Comparison of ENCODE assay signal across 34 mouse cellular contexts in the genomic region with DNA sequence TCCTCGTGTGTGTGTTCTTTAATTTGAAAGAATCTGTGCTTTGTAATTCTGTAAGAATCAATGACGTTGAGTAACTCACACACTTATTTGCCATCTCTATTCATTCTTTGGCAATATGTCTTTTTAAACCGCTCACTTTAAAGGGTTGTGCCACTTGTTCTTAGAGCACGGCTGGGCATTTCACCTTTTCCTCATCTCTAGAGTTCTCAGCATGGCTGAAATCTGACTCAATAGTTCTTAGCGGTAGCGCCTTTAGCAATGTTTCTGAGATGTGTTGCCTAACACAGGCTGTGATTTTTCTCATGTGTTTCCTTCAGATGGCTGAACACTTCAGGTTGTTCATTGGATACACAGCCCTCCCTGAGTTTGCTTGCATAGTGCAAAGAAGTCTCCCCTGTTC. TPM values are rescaled to one million over a fixed set of nuclear protein-coding genes. Genes with fewer than 3 reads are reported as not detected.
DNase-seq lines count a peak whose midpoint lies in the region; ATAC-seq and TF ChIP-seq lines count a peak whose summit lies in the region.
"Had no signal": no experiment of that assay in that cellular context is flagged by ENCODE, and none has a peak within 500 bp of the region (broad histone marks: within the 10 kb centered on the region; RNA-seq: fewer than 3 reads in every experiment).

No protein-coding gene starts in this region.

- no peak overlapping the region for H3K4me3 ChIP-seq in liver, adult 2 months (ENCODE audit: insufficient read depth, low read depth, low read length)
- no peak overlapping the region for H3K4me3 ChIP-seq in liver, embryonic 12.5 days
- H3K4me3 ChIP-seq in lung, embryonic 15.5 days = no peak overlapping the region
- H3K4me3 ChIP-seq in small intestine, adult 2 months (ENCODE audit: low read depth, low read length) = no peak overlapping the region
- H3K4me3 ChIP-seq in layer of hippocampus, adult 2 months = no peak overlapping the region
- H3K4me3 ChIP-seq: embryonic facial prominence, embryonic 12.5 days; forebrain, embryonic 15.5 days; left cerebral cortex, adult 2 months; limb, embryonic 12.5 days; megakaryocyte, embryonic 14.5 days; midbrain, embryonic 13.5 days had no signal

- no peak overlapping the region for H3K4me2 ChIP-seq in liver, embryonic 12.5 days
- no peak overlapping the region for H3K4me2 ChIP-seq in lung, embryonic 15.5 days
- H3K4me2 ChIP-seq: embryonic facial prominence, embryonic 12.5 days; forebrain, embryonic 15.5 days; heart, embryonic 11.5 days; hindbrain, embryonic 14.5 days; limb, embryonic 12.5 days; liver, embryonic 11.5 days; midbrain, embryonic 13.5 days had no signal

- TF ChIP-seq POLR2A in liver, adult 2 months (IDR thresholded peaks at IDR 0.05; ENCODE audit: extremely low read depth, insufficient read depth, low read length) = no peak
- no peak for TF ChIP-seq POLR2A in small intestine, adult 2 months (IDR thresholded peaks at IDR 0.05; ENCODE audit: low read depth, low read length)

- DNase-seq in liver, adult 2 months (ENCODE audit: extremely low read depth, low read depth, low spot score) = peak; percentile 12
- peak; percentile 64 for DNase-seq in NIH3T3 (ENCODE audit: low read depth)
- no peak for DNase-seq in layer of hippocampus, adult 2 months (ENCODE audit: low spot score in 2 of 2)
- DNase-seq in layer of hippocampus, adult 9-10 months (ENCODE audit: low spot score) = no peak
- DNase-seq: adrenal gland, postnatal 25 days; cerebellum, adult 11-12 months; cerebellum, adult 9-11 months; embryo, embryonic 11 days; gastrocnemius, postnatal 25 days; heart, adult 18-20 months; heart, postnatal 4 days; kidney, adult 8-10 months; kidney, postnatal 4 days; layer of hippocampus, adult 9-11 months; liver, postnatal 0 days; retina, postnatal 1 day; right cerebral cortex, postnatal 14 days; thymus, adult 2 months; thymus, postnatal 36 days had no signal

- no peaks in the 10 kb centered on the region for H3K9me3 ChIP-seq in liver, embryonic 12.5 days (replicated peaks)
- no peaks in the 10 kb centered on the region for H3K9me3 ChIP-seq in lung, embryonic 15.5 days
- H3K9me3 ChIP-seq: embryonic facial prominence, embryonic 12.5 days; forebrain, embryonic 15.5 days; limb, embryonic 12.5 days; midbrain, embryonic 13.5 days had no signal

- H3K4me1 ChIP-seq in liver, adult 2 months (ENCODE audit: control insufficient read depth, insufficient read depth, low read length) = peaks cover 6% of the 10 kb centered on the region; the same call in 1 of the 2 replicates
- H3K4me1 ChIP-seq in liver, embryonic 12.5 days = no peaks in the 10 kb centered on the region
- H3K4me1 ChIP-seq in lung, embryonic 15.5 days = peaks cover 32% of the 10 kb centered on the region
- H3K4me1 ChIP-seq in small intestine, adult 2 months (ENCODE audit: control insufficient read depth, insufficient read depth, insufficient read length, low read length) = peaks cover 3% of the 10 kb centered on the region; the same call in 1 of the 2 replicates
- H3K4me1 ChIP-seq: forebrain, embryonic 15.5 days; megakaryocyte, embryonic 14.5 days; midbrain, embryonic 13.5 days had no signal

- no peak overlapping the region for H3K9ac ChIP-seq in liver, adult 2 months (ENCODE audit: low read depth, low read length)
- no peak overlapping the region for H3K9ac ChIP-seq in liver, embryonic 12.5 days
- H3K9ac ChIP-seq in lung, embryonic 15.5 days = no peak overlapping the region
- H3K9ac ChIP-seq: embryonic facial prominence, embryonic 12.5 days; forebrain, embryonic 15.5 days; hindbrain, embryonic 14.5 days; limb, embryonic 12.5 days; liver, postnatal 0 days; midbrain, embryonic 13.5 days had no signal

- no peak for ATAC-seq in liver, embryonic 12.5 days
- ATAC-seq in lung, embryonic 15.5 days (ENCODE audit: borderline replicate concordance, extremely low read depth, low FRiP score, low TSS enrichment) = no peak
- ATAC-seq: forebrain, embryonic 15.5 days; liver, postnatal 0 days; midbrain, embryonic 13.5 days had no signal

- no peak overlapping the region for H3K27ac ChIP-seq in liver, adult 2 months (replicated peaks; ENCODE audit: insufficient read depth, low read depth, low read length)
- H3K27ac ChIP-seq in liver, embryonic 12.5 days = no peak overlapping the region
- peak overlapping the region; percentile 46 for H3K27ac ChIP-seq in lung, embryonic 15.5 days
- peak overlapping the region; percentile 73 for H3K27ac ChIP-seq in small intestine, adult 2 months (ENCODE audit: insufficient read depth, low read depth, low read length)
- H3K27ac ChIP-seq in layer of hippocampus, adult 2 months = no peak overlapping the region
- H3K27ac ChIP-seq: embryonic facial prominence, embryonic 12.5 days; forebrain, embryonic 15.5 days; hindbrain, embryonic 14.5 days; kidney, postnatal 0 days; left cerebral cortex, adult 2 months; limb, embryonic 12.5 days; midbrain, embryonic 13.5 days had no signal

- H3K36me3 ChIP-seq in liver, adult 2 months (ENCODE audit: control insufficient read depth, insufficient read depth, low read length) = no peaks in the 10 kb centered on the region
- H3K36me3 ChIP-seq in liver, embryonic 12.5 days = no peaks in the 10 kb centered on the region
- H3K36me3 ChIP-seq in lung, embryonic 15.5 days = no peaks in the 10 kb centered on the region
- H3K36me3 ChIP-seq in small intestine, adult 2 months (ENCODE audit: control insufficient read depth, insufficient read depth, low read length) = no peaks in the 10 kb centered on the region
- H3K36me3 ChIP-seq: embryonic facial prominence, embryonic 12.5 days; forebrain, embryonic 15.5 days; limb, embryonic 12.5 days; midbrain, embryonic 13.5 days had no signal

- no peaks in the 10 kb centered on the region for H3K79me2 ChIP-seq in liver, adult 2 months (ENCODE audit: control insufficient read depth, insufficient read depth, low read length)

- WGBS in liver, adult 2 months = 48% methylated on average over 6 of the region's 6 CpGs
- WGBS in liver, embryonic 12.5 days (ENCODE audit: insufficient replicate concordance) = 70% methylated on average over 6 of the region's 6 CpGs
- WGBS in lung, embryonic 15.5 days = 70% methylated on average over 6 of the region's 6 CpGs
- 64% methylated on average over 6 of the region's 6 CpGs for WGBS in small intestine, adult 2 months

- H3K27me3 ChIP-seq in liver, adult 2 months (ENCODE audit: control insufficient read depth, insufficient read depth, low read length) = no peaks in the 10 kb centered on the region
- no peaks in the 10 kb centered on the region for H3K27me3 ChIP-seq in liver, embryonic 12.5 days (replicated peaks)
- no peaks in the 10 kb centered on the region for H3K27me3 ChIP-seq in lung, embryonic 15.5 days
- no peaks in the 10 kb centered on the region for H3K27me3 ChIP-seq in small intestine, adult 2 months (ENCODE audit: control insufficient read depth, insufficient read depth, low read length)
- H3K27me3 ChIP-seq: embryonic facial prominence, embryonic 12.5 days; forebrain, embryonic 15.5 days; limb, embryonic 12.5 days; midbrain, embryonic 13.5 days had no signal

- TF ChIP-seq CTCF in liver, adult 2 months (IDR thresholded peaks at IDR 0.05; ENCODE audit: low read depth, low read length) = no peak
- TF ChIP-seq CTCF in small intestine, adult 2 months (IDR thresholded peaks at IDR 0.05; ENCODE audit: extremely low read depth, insufficient read length, insufficient replicate concordance, low read depth, low read length) = no peak
- no peak for TF ChIP-seq CTCF in layer of hippocampus, adult 2 months (conservative IDR thresholded peaks at IDR 0.05)

RNA-seq across cellular contexts. Expression of gene Col6a2, which starts 51.2 kb away (rescaled TPM):
- total RNA-seq in liver, adult 2 months (2014; rRNA removed) = 1.8 and 2.9 TPM in 2 replicates
- 3.2 and 3.6 TPM in 2 replicates for polyA plus RNA-seq in liver, adult 2 months (2012; rRNA removed)
- polyA plus RNA-seq in liver, embryonic 12.5 days (2016; fragmentation: Nextera tagmentation; extraction: Ambion mirVana) = 14.4 and 16.6 TPM in 2 replicates
- 287 and 298 TPM in 2 replicates for polyA plus RNA-seq in lung, embryonic 15.5 days (2015; fragmentation: Nextera tagmentation; extraction: Ambion mirVana)
- polyA plus RNA-seq in small intestine, adult 2 months (2012; rRNA removed) = 59.3 and 120 TPM in 2 replicates
- 1 to 10 TPM; 4.7 to 4.8 TPM for total RNA-seq in layer of hippocampus, adult 2 months (2021)
- total RNA-seq: MEL; monocyte, adult 5-6 weeks had no signal

RNA-seq across cellular contexts. Expression of gene Col6a1, which starts 51.4 kb away (rescaled TPM):
- 4.2 and 6.2 TPM in 2 replicates for total RNA-seq in liver, adult 2 months (2014; rRNA removed)
- 4.6 and 6.2 TPM in 2 replicates for polyA plus RNA-seq in liver, adult 2 months (2012; rRNA removed)
- 14.1 and 14.4 TPM in 2 replicates for polyA plus RNA-seq in liver, embryonic 12.5 days (2016; fragmentation: Nextera tagmentation; extraction: Ambion mirVana)
- polyA plus RNA-seq in lung, embryonic 15.5 days (2015; fragmentation: Nextera tagmentation; extraction: Ambion mirVana) = 284 and 300 TPM in 2 replicates
- 48.0 and 106 TPM in 2 replicates for polyA plus RNA-seq in small intestine, adult 2 months (2012; rRNA removed)
- 10 to 100 TPM; 19.6 to 23.2 TPM for total RNA-seq in layer of hippocampus, adult 2 months (2021)
- total RNA-seq: MEL; monocyte, adult 5-6 weeks had no signal

Comparison
In these comparisons a context has a peak if more than half of its experiments do, and no peak if none do; other contexts are left out.
1. DNase-seq: peak in liver, adult 2 months (single experiment) and NIH3T3 (single experiment); none in layer of hippocampus, adult 2 months (0 of 2) and layer of hippocampus, adult 9-10 months (single experiment).
2. H3K27ac ChIP-seq: peak in lung, embryonic 15.5 days (single experiment) and small intestine, adult 2 months (single experiment); none in liver, adult 2 months (single experiment), liver, embryonic 12.5 days (single experiment) and layer of hippocampus, adult 2 months (single experiment).